12 mouse cellular contexts compared by ENCODE assay signal in genomic region chr9:68724636-68725285, GRCm38 (mm10).
DNase-seq lines count a peak whose midpoint lies in the region; ATAC-seq and TF ChIP-seq lines count a peak whose summit lies in the region.
"Had no signal": no experiment of that assay in that cellular context is flagged by ENCODE, and none has a peak within 500 bp of the region (broad histone marks: within the 10 kb centered on the region; RNA-seq: fewer than 3 reads in every experiment).

No protein-coding gene starts in this region.

- no peak overlapping the region for H3K4me3 ChIP-seq in hindbrain, postnatal 0 days (ENCODE audit: low read length)
- H3K4me3 ChIP-seq in hindbrain, embryonic 13.5 days, result no peak overlapping the region
- H3K4me3 ChIP-seq in forebrain, embryonic 11.5 days (ENCODE audit: low read depth, low read length), result no peak overlapping the region
- H3K4me3 ChIP-seq: neural tube, embryonic 12.5 days had no signal

- no peaks in the 10 kb centered on the region for H3K9me3 ChIP-seq in hindbrain, postnatal 0 days (ENCODE audit: low read length)
- H3K9me3 ChIP-seq in hindbrain, embryonic 13.5 days, result no peaks in the 10 kb centered on the region
- H3K9me3 ChIP-seq in forebrain, embryonic 11.5 days (ENCODE audit: control insufficient read depth, low read length), result no peaks in the 10 kb centered on the region
- H3K9me3 ChIP-seq: neural tube, embryonic 12.5 days had no signal

- ATAC-seq in hindbrain, postnatal 0 days, result no peak
- ATAC-seq in hindbrain, embryonic 13.5 days (ENCODE audit: low FRiP score), result no peak
- ATAC-seq in forebrain, embryonic 11.5 days (replicated peaks; ENCODE audit: low FRiP score), result no peak
- ATAC-seq: CD4-positive, CD25-positive, alpha-beta regulatory T cell, adult 4 months had no signal

- TF ChIP-seq CTCF in hindbrain, postnatal 0 days (IDR thresholded peaks at IDR 0.05; ENCODE audit: low read depth), result no peak

- H3K36me3 ChIP-seq in hindbrain, postnatal 0 days (ENCODE audit: insufficient read depth, low read length), result no peaks in the 10 kb centered on the region
- H3K36me3 ChIP-seq in hindbrain, embryonic 13.5 days, result no peaks in the 10 kb centered on the region
- H3K36me3 ChIP-seq in forebrain, embryonic 11.5 days (ENCODE audit: control insufficient read depth, insufficient read depth, low read length), result no peaks in the 10 kb centered on the region
- H3K36me3 ChIP-seq: neural tube, embryonic 12.5 days had no signal

- no peak overlapping the region for H3K27ac ChIP-seq in hindbrain, postnatal 0 days
- H3K27ac ChIP-seq in hindbrain, embryonic 13.5 days, result no peak overlapping the region
- H3K27ac ChIP-seq in forebrain, embryonic 11.5 days (ENCODE audit: low read depth, low read length), result no peak overlapping the region
- H3K27ac ChIP-seq: kidney, postnatal 0 days; neural tube, embryonic 12.5 days had no signal

- H3K4me1 ChIP-seq in hindbrain, postnatal 0 days (ENCODE audit: insufficient read depth, low read length), result 0 out of 2 replicates have a peak, but pooled peaks cover under 1% of the 10 kb centered on the region
- no peaks in the 10 kb centered on the region for H3K4me1 ChIP-seq in hindbrain, embryonic 13.5 days (replicated peaks)
- no peaks in the 10 kb centered on the region for H3K4me1 ChIP-seq in forebrain, embryonic 11.5 days (replicated peaks; ENCODE audit: control insufficient read depth, insufficient read depth, low read length)
- H3K4me1 ChIP-seq: neural tube, embryonic 12.5 days had no signal

- no peaks in the 10 kb centered on the region for H3K27me3 ChIP-seq in hindbrain, postnatal 0 days (ENCODE audit: insufficient read depth, low read length)
- no peaks in the 10 kb centered on the region for H3K27me3 ChIP-seq in hindbrain, embryonic 13.5 days
- no peaks in the 10 kb centered on the region for H3K27me3 ChIP-seq in forebrain, embryonic 11.5 days (ENCODE audit: control insufficient read depth, insufficient read depth, low read length)
- H3K27me3 ChIP-seq: neural tube, embryonic 12.5 days had no signal

- H3K4me2 ChIP-seq in hindbrain, postnatal 0 days (ENCODE audit: low read depth, low read length), result no peak overlapping the region
- no peak overlapping the region for H3K4me2 ChIP-seq in hindbrain, embryonic 13.5 days
- no peak overlapping the region for H3K4me2 ChIP-seq in forebrain, embryonic 11.5 days (ENCODE audit: low read depth, low read length, severe bottlenecking)
- H3K4me2 ChIP-seq: liver, embryonic 11.5 days; neural tube, embryonic 12.5 days had no signal

- 77% methylated on average over 8 of the region's 8 CpGs for WGBS in hindbrain, postnatal 0 days
- WGBS in hindbrain, embryonic 13.5 days, result 86% methylated on average over 8 of the region's 8 CpGs
- WGBS in forebrain, embryonic 11.5 days, result 92% methylated on average over 8 of the region's 8 CpGs

- no peak overlapping the region for H3K9ac ChIP-seq in hindbrain, postnatal 0 days (replicated peaks; ENCODE audit: low read length)
- no peak overlapping the region for H3K9ac ChIP-seq in hindbrain, embryonic 13.5 days
- no peak overlapping the region for H3K9ac ChIP-seq in forebrain, embryonic 11.5 days (ENCODE audit: low read length)
- H3K9ac ChIP-seq: neural tube, embryonic 12.5 days had no signal

- peak; percentile 14 for DNase-seq in hindbrain, postnatal 0 days (ENCODE audit: low spot score)
- DNase-seq in cerebellum, postnatal 14 days, result peak; percentile 83 to 90
- DNase-seq in heart, postnatal 4 days, result peak; percentile 43
- DNase-seq in lung, postnatal 36 days, result peak; percentile 72
- no peak for DNase-seq in retina, embryonic 14.5 days (ENCODE audit: low spot score)
- DNase-seq in T-cell, adult 2 months (ENCODE audit: low spot score), result no peak
- DNase-seq in forebrain, embryonic 11.5 days (ENCODE audit: low spot score), result no peak

Comparison
In these comparisons a context has a peak if more than half of its experiments do, and no peak if none do; other contexts are left out.
1. DNase-seq: peak in hindbrain, postnatal 0 days (single experiment), cerebellum, postnatal 14 days (2 of 2), heart, postnatal 4 days (single experiment) and lung, postnatal 36 days (single experiment); none in retina, embryonic 14.5 days (single experiment), T-cell, adult 2 months (single experiment) and forebrain, embryonic 11.5 days (single experiment).